Mouse (Mus musculus) NIH3T3 (cell line): ENCODE measurements around the gene Gm11444.
A peak's percentile ranks its signal among the peaks of the same experiment; 100 is the strongest.

Experiments used
- DNase-seq: peaks from one replicate; pipeline ENCODE4 v3.0.0-alpha.2; 2012; ENCODE audit warnings: low read depth

Gm11444 gene

DNA sequence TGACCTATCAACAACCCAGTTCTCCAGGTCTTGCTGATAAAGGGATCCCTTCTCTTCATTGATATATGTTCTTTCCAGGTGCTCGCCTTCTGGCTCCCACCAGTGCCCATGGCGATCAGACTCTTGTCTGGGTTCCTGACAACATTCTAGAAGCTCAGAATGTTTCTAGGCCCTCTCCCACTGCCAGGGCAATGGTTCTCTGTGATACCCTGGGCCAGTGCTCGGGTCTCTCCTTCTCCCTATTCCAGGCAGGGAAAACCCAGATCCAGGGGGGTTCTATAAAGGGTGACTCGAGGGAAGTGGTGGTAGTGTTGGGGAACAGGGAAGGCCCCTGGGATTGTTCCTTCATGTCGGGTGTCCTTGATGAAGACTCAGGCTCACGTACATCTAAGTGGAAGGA lies at the start of gene Gm11444:
Gene Gm11444 (minus strand): TSS at position 101 of the 400 bp plus-strand sequence.
- DNase-seq, result no peak

- peak; percentile 59 for DNase-seq
These were observed 46.3 kb upstream of the Gm11444 start for GRCm38 (mm10) chr11:85896335-85896985.

GRCm38 (mm10) chr11:85894731-85895545 lies 44.8 kb upstream of the Gm11444 start:
- DNase-seq, result no peak

- no peak for DNase-seq
These were observed 44.0 kb upstream of the Gm11444 start for GRCm38 (mm10) chr11:85894136-85894530.

DNA sequence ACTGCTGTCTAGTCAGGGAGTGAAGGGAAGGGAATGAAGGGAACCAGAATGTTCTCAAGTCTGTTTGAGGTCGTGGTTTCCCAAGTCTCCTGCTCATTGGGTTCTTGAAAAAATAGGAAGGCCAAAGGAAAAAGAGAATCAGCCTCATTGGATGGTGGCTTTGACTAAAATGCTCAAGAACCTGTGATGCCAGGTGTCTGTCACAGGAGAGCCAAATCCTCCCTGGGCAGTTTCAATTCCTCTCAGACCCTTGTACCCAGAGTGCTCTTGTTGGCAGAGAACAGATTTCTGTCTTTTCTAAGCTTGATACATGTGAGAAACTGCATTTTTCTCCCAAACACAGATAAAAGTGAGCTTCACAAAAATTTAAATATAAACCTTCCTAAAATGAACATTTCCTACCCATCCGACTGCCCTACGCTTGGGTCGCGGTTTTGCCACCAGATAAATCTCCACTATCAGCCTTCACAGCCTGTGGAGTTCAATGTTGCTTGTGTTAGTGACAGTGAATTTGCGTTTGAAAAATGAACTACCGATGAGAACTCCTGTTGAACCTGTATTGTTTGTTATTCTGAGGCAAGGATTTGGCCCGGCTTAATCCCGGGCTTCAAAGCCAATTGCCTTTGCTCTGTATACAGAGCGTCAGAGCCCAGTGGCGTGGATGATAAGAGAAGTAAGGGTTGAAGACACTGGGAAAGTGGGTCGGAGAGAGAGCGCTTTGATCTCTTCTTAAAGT lies 43.4 kb upstream of the Gm11444 start:
- DNase-seq, result no peak

GRCm38 (mm10) chr11:85892771-85893170 lies 42.6 kb upstream of the Gm11444 start:
- no peak for DNase-seq

GRCm38 (mm10) chr11:85891692-85892040 lies 41.5 kb upstream of the Gm11444 start:
- no peak for DNase-seq

DNA sequence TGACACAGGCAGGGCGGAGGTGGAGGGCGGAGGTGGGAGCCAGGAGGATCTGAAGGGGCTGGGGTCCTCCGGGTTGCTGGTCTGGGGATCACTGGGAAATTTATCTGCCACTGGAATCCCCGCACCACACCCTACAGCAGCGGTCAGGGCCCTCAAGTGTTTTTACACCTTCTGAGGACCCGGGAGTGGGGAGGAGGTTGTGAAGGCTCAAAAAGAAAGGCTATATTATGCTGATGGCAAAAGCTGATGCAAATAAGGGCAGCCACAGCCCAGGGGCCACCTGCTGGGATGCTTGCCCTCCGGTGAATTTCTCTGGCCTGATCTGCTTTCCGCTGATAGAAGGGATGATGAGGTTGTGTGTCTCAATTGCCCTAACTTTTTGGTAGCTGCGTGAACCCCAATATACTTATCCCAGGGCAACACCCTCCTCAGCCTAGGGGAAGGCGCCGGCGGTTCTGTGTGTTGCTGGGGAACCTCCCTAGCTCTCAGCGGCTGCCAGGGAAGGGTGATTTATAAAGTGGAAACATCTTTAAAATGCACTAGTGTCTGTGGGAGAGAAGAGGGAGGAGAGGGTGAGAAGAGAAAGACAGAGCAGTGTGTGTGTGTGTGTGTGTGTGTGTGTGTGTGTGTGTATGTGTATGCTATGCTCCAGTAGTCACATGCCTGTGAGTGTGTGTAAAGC lies 41.0 kb upstream of the Gm11444 start:
- DNase-seq, result peak; percentile 10

GRCm38 (mm10) chr11:85890563-85890845 lies 40.4 kb upstream of the Gm11444 start:
- DNase-seq, result no peak

DNA sequence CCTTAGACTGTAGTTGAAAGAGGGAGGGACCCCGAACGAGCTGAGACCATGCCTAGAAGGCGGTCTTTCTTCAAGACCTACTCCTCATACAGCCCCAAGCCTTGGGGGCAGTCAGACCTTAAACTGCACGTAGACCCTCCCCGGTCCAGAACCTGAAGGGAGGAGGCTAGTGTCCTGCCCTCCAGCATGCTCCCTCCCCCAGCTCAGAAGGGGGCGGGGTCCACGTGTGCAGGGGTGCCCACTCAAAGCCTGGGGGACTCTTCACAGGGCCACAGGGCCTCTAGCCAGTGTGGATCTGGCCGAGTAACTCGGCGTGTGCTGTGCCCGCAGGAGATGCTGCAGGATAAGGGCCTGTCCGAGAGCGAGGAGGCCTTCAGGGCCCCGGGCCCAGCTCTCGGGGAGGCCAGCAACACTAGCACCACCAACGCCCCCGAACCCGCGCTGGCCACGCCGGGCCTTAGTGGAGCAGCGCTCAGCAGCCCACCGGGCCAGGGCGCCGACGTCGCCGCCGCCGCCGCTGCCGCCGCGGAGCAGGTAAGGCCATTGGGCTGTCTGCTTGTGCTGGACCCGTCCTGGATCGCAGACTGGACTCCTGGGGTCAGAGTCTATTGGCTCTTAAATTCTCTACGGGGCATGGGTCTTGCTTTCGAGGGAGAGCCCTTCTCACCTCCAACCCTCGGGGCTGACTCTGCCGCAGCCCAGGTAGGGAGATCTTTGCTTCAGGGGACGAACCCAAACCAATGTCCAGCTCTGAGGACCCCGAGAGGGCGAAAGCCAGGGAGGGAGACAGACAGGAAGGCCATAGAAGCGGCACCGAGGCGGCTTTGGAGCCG lies 39.8 kb upstream of the Gm11444 start:
- DNase-seq, result no peak

DNA sequence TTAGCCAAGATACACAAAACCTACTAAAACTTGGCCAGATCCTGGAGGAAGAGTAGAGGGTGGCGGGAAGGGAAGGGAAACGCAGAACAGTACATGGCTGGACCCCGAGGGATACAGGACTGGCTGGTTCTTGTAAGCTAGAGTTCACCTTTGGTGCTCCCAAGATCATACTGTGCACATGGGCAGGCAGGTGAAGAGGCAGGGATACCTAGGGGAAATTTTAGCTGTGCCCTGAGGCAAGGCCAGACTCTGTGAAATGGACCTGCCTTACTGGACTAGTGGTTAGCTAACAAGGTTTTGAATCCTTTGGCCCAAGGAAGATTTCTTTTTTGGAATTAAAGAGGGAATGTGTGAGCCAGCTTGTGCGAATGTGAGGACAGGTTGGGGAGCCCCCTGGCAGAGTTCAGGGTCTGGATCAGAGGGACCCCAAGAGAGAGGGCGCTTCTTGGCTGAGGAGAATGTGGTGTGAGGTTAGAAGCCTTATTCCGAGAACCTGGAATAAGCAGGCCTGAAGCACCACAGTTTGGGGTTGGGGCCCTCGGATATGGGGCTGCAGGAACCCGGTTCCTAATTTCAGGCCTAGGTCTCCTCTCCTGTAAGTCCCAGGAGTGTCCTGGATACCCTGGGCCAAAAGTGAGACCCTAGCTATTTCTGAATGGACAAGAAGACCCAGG lies 39.1 kb upstream of the Gm11444 start:
- no peak for DNase-seq

GRCm38 (mm10) chr11:85888451-85888961 lies 38.4 kb upstream of the Gm11444 start:
- DNase-seq, result no peak

DNA sequence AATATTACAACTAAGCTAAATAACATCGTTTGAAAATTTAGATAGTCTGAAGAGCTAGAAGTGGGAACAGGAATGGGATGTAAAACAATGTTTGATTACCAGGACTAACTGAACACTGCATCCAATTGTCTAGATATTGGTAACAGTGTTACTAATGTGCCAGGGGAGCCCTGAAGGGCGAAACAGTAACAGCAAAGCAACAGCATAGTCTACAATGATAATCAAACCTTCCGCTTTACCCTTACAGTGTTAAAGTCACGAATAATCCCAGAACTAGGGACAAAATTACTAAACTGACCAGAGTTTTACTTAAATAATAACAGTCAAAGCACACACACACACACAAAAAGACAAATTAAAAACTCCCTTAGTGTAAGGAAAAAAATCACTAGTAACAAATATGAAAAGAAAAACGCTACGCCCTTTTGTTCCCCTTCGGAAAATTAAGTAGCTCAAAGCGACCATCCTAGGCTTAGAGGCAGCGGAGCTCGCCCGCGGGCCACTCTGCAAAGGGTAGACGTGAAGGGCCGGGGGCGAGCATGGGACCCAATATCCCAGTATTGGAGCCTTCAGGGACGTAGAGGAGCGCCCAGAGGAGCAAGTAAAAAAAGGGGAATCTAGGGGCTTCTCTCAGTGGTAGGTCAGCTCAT lies 37.8 kb upstream of the Gm11444 start:
- no peak for DNase-seq

- no peak for DNase-seq
These were observed 37.1 kb upstream of the Gm11444 start for GRCm38 (mm10) chr11:85887273-85887672.

GRCm38 (mm10) chr11:85886429-85886785 lies 36.3 kb upstream of the Gm11444 start:
- no peak for DNase-seq

DNA sequence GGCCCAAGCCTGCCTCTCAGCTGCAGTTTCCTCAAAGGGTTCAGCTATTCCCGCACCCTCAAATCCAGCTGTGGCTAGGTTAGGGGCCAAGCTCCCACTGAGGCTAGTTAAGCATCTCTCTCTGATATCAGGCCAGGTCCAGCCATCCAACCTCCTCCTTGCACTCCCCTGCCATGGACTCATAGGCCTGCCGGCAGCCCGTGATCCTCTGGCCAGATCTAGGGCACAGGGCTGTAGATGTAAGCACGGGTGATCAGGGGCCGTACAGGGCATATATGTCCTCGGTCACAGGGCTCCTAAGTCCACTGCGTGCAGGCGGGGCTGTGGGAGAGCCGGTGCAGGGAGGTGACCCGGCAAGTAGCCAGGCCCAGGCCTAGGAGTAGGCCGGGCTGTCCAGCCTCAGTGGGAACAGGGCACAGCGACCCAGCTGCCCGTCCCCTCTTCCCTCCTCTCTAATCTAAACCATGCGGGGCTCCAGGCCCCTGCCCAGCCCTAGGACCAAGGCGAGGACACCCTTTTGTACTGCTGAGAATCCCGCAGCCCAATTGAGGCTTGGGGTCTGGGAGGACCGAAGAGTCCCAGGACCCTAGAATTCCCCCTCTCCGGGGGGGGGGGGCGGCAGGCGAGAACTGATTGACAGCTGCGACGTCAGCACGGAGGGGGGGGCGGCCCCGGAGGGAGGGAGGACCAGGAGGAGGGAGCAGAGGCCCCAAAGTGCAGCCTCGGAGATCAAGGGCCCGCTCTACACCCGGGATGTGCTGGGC lies 35.7 kb upstream of the Gm11444 start, which contains the start of gene Tbx4:
Gene Tbx4 (plus strand): TSS at position 758 of the 764 bp plus-strand sequence.
- DNase-seq, result no peak

GRCm38 (mm10) chr11:85884498-85884897 lies 34.4 kb upstream of the Gm11444 start:
- DNase-seq, result no peak

DNA sequence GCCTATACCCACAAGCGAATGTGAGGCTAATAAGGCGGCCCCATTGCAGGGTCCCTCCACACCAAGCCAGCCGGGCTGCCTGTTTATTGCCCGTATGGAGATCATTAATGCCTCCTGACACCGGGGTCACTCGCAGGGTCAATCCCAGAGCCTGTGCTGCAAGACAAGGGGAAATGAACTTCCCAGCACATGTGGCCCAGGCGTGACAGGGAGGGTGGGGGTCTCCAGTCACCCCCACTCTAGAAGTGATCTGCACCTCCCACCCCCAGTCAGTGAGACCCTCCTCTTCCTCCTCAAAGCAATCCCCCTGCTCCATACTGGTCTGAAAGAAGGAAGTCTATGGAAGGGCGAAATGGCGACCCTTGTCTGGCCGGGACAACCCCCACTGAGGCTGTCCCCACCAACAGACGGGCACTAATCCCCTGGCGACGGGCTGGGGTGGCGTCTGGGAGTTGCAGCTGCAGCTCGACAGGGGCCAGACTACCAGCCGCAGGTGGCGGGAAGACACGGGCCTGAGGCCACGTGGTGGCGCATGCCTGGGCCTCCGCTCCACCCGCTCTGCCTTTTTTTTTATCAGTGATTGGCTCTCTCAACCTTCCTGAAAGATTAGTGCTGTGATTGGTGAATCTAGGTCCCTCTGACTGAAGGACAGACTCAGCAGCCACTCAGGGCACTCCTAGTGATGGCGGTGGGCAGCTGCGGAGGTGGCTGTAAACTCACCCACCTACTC lies 26.1 kb upstream of the Gm11444 start:
- no peak for DNase-seq

- DNase-seq, result peak; percentile 48
These were observed 14.2 kb upstream of the Gm11444 start for GRCm38 (mm10) chr11:85864363-85864762.
